Mouse (Mus musculus) thymus, adult 2 months (tissue): ENCODE data around the gene Asgr2.

ENCODE experiments used
- CTCF ChIP-seq: fragments of 200-500 bp; IDR thresholded peaks from 2 replicates; pipeline ENCODE4 v1.5.1; 2012; ENCODE audit warnings: mild to moderate bottlenecking, control low read depth, low read length, moderate library complexity, borderline replicate concordance; ENCODE audit not compliant: control insufficient read depth, poor library complexity, insufficient read depth; ENCODE audit errors: extremely low read depth
- POLR2A ChIP-seq: fragments of 200-500 bp; IDR thresholded peaks from 2 replicates; pipeline ENCODE4 v1.6.1; 2012; ENCODE audit warnings: mild to moderate bottlenecking, low read length, control low read depth, moderate library complexity; ENCODE audit not compliant: control insufficient read depth, poor library complexity, insufficient read depth; ENCODE audit errors: extremely low read depth

DNA sequence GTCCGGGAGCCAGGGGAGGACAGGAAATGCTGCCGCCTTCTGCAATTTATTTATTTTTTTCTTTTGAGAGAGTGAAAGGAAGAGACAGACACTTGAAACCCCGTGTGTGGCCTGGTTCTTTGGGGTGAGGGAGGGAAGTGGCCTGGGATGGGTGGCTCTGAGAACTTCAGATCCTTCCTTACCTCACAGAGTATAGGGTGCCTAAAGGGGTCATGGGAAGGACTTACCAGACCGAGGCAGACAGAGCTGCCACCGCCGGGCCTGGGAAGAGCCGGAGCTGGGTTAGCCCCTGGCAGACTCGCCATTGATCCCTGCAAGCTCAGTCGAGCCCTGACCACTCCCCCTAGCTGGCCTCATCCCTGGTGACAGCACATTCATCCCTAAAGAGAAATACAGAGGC lies 47.0 kb upstream of the Asgr2 start:
- TF ChIP-seq POLR2A, result no peak
- no peak for TF ChIP-seq CTCF
